Mouse (Mus musculus): ENCODE data around the gene Morn3.

Morn3 gene

GRCm38 (mm10) chr5:123024312-123024711, 22.5 kb downstream of the Morn3 start:
- no peak for DNase-seq (ENCODE audit: low spot score in 2 of 2)

- no peak for DNase-seq (ENCODE audit: low spot score in 2 of 2)
Measured at GRCm38 (mm10) chr5:123023049-123023448, 23.8 kb downstream of the Morn3 start.

DNA sequence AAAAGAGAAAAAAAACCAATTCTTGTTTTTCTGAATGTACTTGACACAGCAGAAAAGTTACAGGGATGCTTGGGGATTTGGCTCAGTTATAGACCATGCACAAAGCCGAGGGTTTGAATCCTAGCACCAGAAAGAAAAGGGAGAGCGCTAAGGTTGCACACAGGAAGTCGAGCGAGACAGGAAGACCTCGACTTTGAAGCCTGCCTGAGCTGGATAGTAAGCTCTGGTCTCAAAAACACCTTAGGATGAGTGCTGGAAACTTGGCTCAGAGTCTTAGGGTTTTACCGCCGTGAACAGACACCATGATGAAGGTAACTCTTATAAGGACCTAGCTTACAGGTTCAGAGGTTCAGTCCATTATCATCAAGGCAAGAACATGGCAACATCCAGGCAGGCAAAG, 25.4 kb downstream of the Morn3 start:
- DNase-seq (ENCODE audit: low spot score in 2 of 2): no peak

DNA sequence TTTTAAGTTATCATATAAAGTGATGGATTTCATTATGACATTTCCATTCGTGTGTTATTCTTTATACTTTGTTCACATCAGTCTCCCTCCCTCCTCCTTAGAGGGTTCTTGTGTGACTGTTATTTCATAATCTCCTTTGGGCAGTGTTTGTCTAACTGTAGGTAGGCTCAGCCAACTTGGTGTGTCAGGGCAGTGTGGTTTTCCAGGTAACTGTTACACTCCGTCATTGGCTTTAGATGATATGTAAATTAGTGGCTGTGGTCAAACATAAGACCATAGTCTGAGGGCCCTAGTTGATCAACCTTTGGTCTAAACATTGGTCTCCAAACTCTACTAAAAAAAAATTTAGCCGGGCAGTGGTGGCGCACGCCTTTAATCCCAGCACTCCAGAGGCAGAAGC, 26.4 kb downstream of the Morn3 start:
- no peak for DNase-seq (ENCODE audit: low spot score in 2 of 2)

DNA sequence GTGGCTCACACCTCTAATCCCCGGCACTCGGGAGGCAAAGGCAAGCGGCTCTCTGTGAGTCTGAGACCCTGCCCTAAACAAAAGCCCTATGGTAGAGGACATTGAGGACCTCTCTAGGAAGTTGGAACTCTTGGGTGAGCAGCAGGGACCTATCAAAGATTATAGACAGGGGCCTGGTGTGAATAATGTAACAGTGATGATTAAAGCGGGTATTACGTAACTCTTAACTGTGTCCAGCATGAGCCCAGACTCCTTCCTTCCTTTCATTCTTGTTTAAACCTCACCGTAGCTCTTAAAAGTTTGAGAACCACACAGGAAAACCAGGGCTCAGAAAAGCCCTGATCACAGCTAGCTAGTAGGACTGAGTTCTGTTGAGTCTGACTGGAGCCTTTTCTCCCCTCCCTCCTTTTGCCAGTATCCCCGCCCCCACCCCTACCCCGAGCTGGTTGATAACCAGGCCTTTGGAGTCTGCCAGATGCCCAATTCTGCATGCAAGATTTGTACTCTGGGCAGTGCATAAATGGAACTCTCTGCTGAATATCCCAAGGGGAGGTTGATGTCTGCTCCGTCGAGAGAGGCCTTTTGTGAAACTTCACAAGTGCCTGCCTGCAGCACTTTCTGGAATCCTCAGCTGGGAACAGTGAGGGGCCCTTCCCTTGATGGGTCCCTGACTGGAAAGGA, 27.3 kb downstream of the Morn3 start:
- DNase-seq (ENCODE audit: low spot score in 2 of 2): no peak

DNA sequence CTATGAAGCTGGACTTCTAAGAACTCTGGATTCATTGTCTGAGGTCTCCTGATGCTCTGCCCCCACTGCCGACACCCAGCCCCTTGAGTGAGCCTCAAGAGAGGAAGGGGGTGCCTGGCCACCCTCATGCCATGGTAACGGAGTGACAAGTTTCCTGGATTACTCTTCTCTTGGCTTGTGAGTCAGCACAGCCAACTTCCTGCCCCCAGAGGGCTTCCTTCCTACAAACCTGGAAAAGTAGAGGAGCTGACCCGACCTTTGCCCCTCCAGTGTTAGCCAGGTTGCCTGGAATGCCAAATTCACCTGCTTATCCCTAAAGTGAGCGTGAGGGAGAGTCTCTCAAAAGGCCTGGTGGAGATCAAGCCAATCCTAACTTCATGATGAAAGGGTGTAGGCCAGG, 29.3 kb downstream of the Morn3 start:
- DNase-seq (ENCODE audit: low spot score in 2 of 2): no peak

DNA sequence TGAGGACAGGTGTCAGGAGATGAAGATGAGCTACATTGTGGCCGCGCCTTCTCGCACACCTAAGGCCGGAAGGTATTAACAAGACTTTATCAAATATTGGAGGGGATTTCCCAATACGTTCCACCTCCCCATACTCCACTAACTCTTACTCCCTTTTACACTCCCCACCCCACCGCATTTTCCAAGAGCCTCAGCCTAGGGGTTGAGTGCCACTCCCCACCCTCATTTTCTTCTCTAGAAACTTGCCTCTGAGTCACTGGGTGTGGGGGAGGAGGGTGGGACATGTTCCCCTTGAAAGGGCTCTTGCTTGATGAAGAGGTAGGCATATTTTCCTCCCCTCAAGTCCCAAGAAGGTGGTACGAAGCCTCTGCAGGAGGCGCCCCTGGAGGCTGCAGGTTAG, 30.9 kb downstream of the Morn3 start:
- DNase-seq (ENCODE audit: low spot score in 2 of 2): no peak

DNA sequence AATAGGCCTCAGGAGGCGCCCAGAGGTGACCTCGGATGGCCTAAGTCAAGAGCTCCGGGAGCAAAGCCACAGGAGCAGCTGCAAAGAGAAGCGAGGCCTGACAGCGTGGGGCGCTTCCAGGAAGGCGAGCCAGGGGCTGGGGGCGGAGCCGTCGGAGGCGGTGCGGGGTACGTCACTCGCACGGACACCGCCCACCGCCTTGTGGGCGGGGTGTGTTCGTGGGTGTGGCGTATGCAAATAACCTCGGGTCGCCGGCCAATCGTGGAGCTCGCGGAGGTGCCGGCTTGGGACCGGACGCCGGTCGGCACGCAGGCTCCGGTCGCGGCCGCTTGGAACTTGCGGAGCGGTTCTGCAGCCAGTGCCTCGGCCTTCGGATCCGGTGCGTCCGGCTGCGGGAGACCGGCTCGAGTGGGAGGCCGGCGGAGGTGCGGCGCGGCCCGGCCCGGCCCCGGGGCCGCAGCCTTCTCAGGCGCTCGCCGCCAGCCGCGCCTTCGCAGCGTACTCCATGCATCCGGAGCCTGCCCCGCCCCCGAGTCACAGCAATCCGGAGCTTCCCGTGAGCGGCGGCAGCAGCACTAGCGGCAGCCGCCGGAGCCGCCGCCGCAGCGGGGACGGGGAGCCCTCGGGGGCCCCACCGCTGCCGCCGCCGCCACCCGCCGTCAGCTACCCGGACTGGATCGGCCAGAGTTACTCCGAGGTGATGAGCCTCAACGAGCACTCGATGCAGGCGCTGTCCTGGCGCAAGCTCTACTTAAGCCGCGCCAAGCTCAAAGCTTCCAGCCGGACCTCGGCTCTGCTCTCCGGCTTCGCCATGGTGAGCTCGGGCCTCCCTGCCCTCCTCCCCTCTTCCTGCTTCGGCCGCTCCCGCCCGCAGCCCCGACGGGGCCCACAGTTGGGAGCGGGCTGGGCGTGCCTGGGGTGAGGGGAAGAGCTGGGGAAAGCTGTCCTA, 31.8 kb downstream of the Morn3 start, which contains the start of gene Orai1:
Orai1 (plus strand) TSS at position 322 of the 949 bp plus-strand sequence.
- peak; percentile 84 to 95 for DNase-seq (ENCODE audit: low spot score in 2 of 2)

DNA sequence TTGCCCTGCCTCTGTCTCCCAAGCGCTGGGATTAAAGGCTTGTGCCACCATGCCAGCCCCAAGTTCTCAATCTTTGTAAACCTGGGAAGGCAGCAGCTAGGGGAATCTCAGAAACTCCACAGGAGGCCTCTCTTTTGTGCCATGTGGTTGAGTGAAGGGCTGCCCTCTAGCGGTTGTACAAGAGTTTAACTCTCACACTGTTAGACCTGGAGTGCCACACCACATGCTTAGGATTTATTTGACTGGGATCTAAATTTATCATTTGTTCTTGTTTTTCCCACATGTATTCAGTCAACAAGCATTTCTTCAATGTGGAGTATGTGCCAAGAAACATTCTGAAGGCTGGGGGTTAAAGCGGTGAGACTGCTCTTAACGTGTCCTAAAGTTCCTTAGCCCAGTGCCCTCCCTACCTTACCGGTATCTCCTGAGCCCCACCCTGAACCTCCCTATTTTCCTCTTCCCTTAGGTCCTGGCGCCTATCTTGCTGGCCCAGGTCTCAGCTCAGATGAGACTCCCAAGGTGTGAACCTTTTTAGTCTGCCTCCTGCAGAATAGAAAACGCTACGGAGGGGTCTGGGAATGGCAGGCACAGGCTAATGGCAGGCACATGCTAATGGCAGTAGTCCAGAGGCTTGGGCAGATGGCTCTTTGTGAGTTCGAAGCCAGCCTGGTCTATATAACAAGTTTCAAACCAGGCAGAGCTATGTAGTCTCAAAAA, 33.1 kb downstream of the Morn3 start:
- peak in 1 of 2 experiments; percentile 63 for DNase-seq (ENCODE audit: low spot score in 2 of 2)

GRCm38 (mm10) chr5:123011705-123012104, 35.1 kb downstream of the Morn3 start:
- DNase-seq (ENCODE audit: low spot score in 2 of 2): no peak

GRCm38 (mm10) chr5:123010806-123011205, 36.0 kb downstream of the Morn3 start:
- DNase-seq (ENCODE audit: low spot score in 2 of 2): no peak

GRCm38 (mm10) chr5:123009873-123010272, 36.9 kb downstream of the Morn3 start:
- DNase-seq (ENCODE audit: low spot score in 2 of 2): peak in 1 of 2 experiments; percentile 44

DNA sequence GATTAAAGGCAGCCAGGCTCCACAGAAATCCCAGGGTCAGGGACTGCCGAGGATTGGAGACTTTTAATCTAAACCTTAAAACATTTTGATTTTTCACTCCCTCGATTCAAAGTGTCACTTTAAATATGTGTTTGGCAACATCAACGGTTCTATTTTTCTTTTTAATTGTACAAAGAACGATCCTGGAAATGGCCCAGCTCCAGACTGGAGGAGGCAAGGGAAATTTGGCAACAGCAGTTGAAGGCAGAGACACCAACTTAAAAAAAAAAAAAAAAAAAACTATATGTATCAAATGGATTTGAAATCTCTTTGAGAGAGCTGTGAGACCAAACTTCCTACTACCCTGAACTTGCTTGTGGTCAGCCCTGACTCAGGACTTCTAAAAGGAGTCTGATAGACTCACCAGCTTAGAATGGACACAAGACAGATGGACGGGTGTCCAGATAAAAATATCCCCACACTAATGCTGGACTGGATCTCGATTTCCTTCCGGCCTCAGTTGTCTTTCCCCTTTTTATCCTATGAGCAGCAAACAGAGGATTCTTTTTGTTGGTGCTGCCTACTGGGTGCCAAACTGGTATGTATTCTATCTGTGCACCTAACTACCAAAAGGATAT, 37.8 kb downstream of the Morn3 start:
- no peak for DNase-seq (ENCODE audit: low spot score in 2 of 2)

- DNase-seq (ENCODE audit: low spot score in 2 of 2): peak in 1 of 2 experiments; percentile 62
Measured at GRCm38 (mm10) chr5:123005716-123006592, 40.9 kb downstream of the Morn3 start.

DNA sequence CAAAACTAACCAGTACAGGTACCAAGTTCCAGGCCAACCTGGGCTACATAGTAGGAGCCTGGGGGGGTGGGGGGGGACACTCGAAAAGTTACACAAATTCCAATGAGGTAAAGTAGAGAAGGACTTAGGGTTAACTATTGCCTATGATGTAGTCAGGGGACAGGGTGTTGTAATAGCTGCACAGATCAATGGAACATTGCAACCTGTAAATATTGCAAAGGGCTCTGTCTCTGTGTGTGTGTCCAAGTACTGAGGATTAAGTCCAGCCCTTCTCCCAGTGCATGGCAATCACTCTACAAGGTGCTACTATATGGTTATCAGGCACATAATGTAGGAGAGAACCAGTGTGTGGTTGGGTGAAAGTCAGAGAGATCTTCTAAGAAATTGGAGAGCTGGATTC, 45.9 kb downstream of the Morn3 start:
- no peak for DNase-seq (ENCODE audit: low spot score in 2 of 2)

DNA sequence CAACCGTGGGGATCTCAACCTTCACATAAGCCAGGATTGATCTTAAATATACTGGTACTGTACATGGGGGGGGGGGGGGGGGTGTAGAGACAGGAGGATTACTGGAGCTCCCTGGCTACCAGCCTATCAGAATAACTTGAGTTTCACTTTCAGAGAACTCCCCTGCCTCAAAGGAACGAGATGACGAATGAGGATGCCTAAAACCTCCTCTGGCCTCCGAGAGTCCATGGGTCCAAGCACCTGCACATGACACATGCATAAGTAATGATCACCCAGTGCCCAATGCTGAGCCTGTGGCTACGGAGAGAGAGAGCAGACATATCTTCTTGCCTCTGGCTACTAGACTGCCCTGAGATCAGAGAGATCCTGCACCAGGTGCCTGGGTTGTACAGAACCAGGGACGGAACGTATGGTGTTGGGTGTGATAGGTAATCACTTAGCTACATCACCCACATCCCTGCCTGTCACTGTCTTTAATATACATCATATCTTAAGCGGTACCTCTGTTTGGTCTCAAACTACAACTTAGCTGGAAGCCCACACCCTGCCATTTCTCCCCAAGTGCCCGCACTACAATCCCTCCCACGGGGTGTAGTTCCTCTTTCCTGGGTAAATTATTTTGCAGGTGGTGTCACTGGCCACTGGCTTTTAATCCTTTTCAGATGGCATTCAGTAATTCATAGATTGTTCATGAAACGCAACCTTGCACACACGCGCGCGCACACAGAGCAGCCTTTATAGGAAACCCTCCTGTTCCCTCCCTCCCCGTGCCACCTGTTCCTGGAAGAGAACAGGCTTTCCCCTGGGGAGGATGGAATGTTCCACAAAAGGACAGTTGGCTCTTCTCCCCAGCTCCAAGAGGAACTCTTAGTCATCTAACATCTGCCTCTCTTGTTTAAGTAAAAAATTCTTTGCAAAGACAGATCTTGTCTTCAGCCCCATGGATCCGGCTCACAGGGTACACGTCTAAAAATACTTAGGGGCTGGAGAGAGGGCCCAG, 49.3 kb downstream of the Morn3 start:
- no peak for DNase-seq (ENCODE audit: low spot score in 2 of 2)

- no peak for DNase-seq (ENCODE audit: low spot score in 2 of 2)
Measured at GRCm38 (mm10) chr5:122994910-122995309, 51.9 kb downstream of the Morn3 start.

DNA sequence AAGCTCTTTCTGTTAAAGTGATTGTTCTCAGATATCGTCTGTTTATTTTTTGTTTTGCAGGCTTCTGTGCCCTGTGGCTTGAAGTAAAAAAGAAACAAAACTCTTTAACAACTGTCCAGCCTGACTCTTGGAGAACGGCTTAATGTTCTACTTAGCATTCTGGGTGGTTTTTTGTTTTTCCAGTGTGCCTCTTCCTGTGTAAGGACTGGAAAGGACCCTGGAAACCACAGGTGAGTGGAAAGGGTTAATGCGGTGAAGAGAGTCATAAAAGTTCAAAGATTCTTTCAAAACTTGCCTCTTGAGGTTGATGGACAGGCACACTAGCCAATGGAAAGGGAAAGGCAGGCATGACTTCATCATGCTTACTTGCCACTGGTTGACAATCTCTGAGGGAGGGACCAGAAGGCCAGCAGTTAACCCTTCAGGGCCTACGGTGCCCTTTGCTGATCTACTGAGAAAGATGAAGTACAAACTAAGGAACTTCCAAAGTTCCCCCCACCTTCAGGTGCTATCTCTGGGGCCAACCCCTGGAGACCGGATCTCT, 52.4 kb downstream of the Morn3 start:
- DNase-seq (ENCODE audit: low spot score in 2 of 2): peak; percentile 63 to 83

DNA sequence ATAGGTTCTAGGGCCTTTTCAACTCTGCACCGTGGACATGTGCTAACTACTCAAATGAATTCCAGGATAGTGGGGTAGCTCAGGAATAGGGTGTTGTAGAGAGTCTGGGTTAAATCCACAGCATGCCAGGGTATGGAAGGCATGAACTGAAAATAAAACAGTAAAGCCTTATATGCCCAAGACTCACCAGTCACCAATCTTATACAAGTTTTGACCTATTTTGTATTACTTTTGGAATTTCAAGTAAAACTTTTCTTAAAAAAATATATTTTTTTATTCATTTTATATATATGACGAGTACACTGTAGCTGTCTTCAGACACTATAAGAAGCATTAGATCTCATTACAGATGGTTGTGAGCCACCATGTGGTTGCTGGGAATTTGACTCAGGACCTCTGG, 53.0 kb downstream of the Morn3 start:
- no peak for DNase-seq (ENCODE audit: low spot score in 2 of 2)

Measured in cerebellum, postnatal 4 days (tissue).